Mouse (Mus musculus): ENCODE data around the gene Phf11a.
A peak's percentile ranks its signal among the peaks of the same experiment; 100 is the strongest.
"Not testable (repeated sequence)": the region's sequence is repeated elsewhere in the genome, so short reads cannot be mapped to it uniquely, and the experiment has no call there.

The Phf11a gene

DNA sequence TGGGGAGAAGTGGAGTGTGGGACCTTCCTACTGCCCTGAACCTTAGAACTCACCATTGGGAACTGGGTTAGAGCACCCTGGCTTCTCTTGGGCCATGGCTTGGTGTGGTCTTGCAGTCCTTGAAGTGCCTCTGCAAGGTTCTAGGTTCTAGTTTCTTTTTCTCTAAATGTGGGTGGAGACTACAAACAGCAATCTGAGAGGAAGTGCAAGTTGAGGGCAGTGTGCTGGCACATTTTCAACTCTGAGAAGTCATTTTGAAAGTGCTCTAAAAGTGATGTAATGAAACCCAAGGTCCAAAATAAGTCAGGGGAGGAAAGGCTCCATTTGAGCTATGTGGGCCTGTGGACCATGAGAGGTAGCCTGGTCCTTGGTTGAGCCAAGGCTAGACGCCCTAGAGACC, at the start of gene Phf11a:
TSS of gene Phf11a (minus strand) at position 132 of the 400 bp plus-strand sequence.
- not testable (repeated sequence) for DNase-seq

DNA sequence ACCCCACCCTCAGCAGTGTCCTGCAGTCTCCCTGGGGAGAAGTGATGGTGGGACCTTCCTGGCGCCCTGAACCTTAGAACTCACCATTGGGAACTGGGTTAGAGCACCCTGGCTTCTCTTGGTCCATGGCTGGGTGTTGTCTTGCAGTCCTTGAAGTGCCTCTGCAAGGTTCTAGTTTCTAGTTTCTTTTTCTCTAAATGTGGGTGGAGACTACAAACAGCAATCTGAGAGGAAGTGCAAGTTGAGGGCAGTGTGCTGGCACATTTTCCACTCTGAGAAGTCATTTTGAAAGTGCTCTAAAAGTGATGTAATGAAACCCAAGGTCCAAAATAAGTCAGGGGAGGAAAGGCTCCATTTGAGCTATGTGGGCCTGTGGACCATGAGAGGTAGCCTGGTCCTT, 43.9 kb upstream of the Phf11a start, which contains the start of gene Phf11b:
TSS of gene Phf11b (minus strand) at position 163 of the 400 bp plus-strand sequence.
- DNase-seq = peak in 1 of 2 experiments; percentile 6

GRCm38 (mm10) chr14:59339541-59339940, 42.2 kb upstream of the Phf11a start:
- DNase-seq = no peak

- DNase-seq = not testable (repeated sequence)
Observed at GRCm38 (mm10) chr14:59336056-59336455, 38.7 kb upstream of the Phf11a start.

DNA sequence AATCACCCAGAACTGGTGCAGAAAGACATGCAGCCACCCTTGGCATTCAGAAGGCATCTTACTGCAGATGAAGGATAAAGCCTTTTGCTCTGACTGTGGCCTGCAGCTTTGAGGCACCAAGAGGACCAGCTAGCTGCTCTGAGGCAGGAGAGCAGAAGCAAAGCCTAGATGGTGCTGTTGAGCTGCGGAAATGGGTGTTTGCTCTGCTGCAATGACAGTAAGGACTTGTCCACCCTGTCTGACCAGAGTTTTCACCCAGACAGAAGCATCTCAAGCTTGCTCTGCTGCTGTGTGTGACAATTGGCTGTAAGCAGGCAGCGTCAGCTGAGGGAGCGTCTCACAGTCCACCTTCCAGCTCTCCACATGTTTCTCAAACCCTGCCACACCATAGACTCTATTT, 33.2 kb upstream of the Phf11a start:
- DNase-seq = not testable (repeated sequence)

GRCm38 (mm10) chr14:59319970-59320369, 22.6 kb upstream of the Phf11a start:
- DNase-seq = not testable (repeated sequence)

GRCm38 (mm10) chr14:59319036-59319435, 21.7 kb upstream of the Phf11a start:
- DNase-seq = not testable (repeated sequence)

GRCm38 (mm10) chr14:59291769-59292168, 5.6 kb downstream of the Phf11a start:
- not testable (repeated sequence) for DNase-seq

DNA sequence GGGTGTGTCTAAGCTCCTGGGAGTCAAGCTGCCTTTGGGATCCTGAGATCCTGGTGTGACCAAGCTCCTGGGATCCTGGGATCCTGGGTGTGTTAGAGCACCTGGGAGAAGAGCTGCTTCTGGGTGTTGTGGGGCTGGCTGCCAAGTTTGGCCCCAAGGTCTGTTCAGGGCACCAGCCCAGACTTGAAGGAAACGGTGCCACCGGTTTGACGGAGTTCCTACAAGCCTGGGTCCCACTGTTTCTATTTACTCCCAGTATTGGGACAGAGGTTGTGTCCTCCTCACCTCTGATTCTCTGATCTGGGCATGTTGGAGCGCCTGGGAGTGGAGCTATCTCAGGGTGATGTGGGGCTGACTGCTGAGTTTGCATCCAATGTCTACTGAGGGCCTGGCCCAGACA, 22.4 kb downstream of the Phf11a start:
- not testable (repeated sequence) for DNase-seq

DNA sequence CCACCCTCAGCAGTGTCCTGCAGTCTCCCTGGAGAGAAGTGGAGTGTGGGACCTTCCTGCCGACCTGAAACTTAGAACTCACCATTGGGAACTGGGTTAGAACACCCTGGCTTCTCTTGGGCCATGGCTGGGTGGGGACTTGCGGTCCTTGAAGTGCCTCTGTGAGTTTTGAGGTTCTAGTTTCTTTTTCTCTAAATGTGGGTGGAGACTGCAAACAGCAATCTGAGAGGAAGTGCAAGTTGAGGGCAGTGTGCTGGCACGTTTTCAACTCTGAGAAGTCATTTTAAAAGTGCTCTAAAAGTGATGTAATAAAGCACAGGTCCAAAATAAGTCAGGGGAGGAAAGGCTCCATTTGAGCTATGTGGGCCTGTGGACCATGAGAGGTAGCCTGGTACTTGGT, 37.3 kb downstream of the Phf11a start, which contains the start of gene Gm6904:
TSS of gene Gm6904 (minus strand) at position 161 of the 400 bp plus-strand sequence.
- no peak for DNase-seq

DNA sequence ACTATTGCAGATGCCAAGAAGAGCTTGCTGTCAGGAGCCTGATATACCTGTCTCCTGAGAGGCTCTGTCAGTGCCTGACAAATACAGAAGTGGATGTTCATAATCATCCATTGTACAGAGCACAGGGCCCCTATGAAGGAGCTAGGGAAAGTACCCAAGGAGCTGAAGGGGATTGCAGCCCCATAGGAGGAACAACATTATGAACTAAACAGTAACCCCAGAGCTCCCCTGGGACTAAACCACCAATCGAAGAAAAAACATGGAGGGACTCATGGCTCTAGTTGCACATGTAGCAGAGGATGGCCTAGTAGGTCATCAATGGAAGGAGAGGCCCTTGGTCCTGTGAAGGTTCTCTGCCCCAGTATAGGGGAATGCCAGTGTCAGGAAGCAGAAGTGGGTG, 41.5 kb downstream of the Phf11a start:
- not testable (repeated sequence) for DNase-seq

GRCm38 (mm10) chr14:59250350-59250749, 47.0 kb downstream of the Phf11a start:
- not testable (repeated sequence) for DNase-seq

DNA sequence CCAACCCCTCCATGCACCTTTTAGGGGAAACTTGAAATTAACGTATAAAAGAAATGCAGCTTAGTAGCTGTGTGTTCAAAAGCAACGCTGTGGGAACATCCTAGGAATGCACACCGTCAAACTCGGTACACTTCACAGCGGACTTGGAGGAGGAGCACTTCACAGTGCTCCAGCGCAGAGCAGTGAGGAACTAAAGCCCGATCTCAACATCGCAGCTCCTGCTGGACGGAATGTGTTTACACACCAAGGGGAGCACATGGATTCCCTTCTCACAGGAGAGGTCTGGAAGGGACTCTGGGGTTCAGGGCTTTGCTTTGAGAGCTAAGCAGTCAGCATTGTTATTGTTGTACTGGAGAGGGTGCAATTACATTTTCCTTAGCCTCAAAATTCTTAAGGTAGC, 63.7 kb downstream of the Phf11a start:
- DNase-seq = no peak

DNA sequence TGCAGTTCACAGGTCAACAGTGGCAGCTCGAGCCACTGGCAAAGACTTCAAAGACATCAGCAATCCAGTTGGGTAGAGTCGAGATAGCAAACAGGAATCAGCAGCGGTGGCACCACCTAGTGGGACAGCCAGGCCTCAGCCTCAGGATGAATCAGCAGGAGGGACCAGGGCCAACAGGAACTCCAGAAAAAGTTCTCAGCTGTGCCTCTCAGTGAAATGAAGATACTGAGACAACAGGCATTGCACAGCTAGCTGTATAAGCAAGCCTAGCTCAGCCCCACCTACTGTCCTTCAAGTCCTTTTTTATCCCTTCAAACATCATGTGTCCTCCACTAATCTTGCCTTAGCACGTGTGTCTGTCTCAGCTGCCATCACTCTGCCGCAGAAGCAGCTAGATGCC, 65.3 kb downstream of the Phf11a start:
- DNase-seq = no peak

DNA sequence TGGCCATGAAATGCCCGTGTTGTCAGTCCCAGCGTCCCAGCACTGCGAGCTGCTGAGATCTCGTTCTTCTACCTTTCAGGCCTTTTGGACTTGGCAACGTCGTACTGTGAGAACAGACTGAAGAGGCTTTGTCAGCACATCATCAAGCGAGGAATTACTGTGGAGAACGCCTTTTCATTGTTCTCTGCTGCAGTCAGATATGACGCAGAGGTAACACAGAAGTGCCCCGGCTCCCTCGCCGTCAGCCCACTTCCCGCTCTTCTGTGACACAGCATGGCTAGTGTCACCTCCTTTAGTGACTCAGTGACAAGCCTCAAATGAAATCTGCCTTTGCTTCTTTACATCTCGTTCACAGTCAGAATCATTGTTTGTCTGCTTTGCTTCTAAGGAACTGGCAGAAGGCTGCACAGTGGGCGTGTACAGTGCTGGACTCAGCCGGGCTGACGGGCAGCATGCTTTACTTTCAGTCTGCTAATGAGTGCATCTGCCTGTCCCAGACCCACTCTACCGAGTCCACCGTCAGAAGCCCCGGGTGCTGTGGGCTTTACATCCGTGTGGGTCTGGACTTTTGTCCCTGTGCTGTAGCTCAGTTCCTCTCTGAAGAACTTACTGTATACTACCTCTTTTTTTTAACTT, 66.9 kb downstream of the Phf11a start:
- DNase-seq = no peak

GRCm38 (mm10) chr14:59229822-59230221, 67.5 kb downstream of the Phf11a start:
- no peak for DNase-seq
